Mouse (Mus musculus): ENCODE data around the gene 1700001C02Rik.

- TF ChIP-seq CTCF (IDR thresholded peaks at IDR 0.05; ENCODE audit: borderline replicate concordance, insufficient read depth, low read length) (no peak), POLR2A (IDR thresholded peaks at IDR 0.05; ENCODE audit: low read depth, low read length) (no peak)
Measured at GRCm38 (mm10) chr5:30495288-30495687, 29.4 kb downstream of the 1700001C02Rik start.

Measured in embryonic fibroblast, embryonic 13.5 days (primary cell).